Mouse (Mus musculus) midbrain, embryonic 13.5 days (tissue): ENCODE measurements around the gene Susd1. TPM values are rescaled to one million over a fixed set of nuclear protein-coding genes. Genes with fewer than 3 reads are reported as not detected.

ENCODE experiments used
- ATAC-seq: fragments of 200-750 bp; cut with Nextera tagmentation; 2 replicates; pipeline ENCODE4 v1.8.0; 2017; ENCODE audit warnings: mild to moderate bottlenecking, moderate TSS enrichment, moderate library complexity
- H3K27ac ChIP-seq: fragments of 300-500 bp; sonication (generic); 2 replicates; pipeline ENCODE4 v1.5.1; 2015; ENCODE audit warnings: inconsistent platforms, mild to moderate bottlenecking, moderate library complexity
- H3K27me3 ChIP-seq: fragments of 300-500 bp; sonication (generic); 2 replicates; pipeline ENCODE4 v1.6.1; 2015; ENCODE audit warnings: mild to moderate bottlenecking, inconsistent platforms
- H3K36me3 ChIP-seq: fragments of 300-500 bp; sonication (generic); 2 replicates; pipeline ENCODE4 v1.6.1; 2015; ENCODE audit warnings: mild to moderate bottlenecking, inconsistent platforms
- H3K4me1 ChIP-seq: fragments of 300-500 bp; sonication (generic); replicated peaks from 2 replicates; pipeline ENCODE4 v1.6.1; 2015; ENCODE audit warnings: inconsistent platforms
- H3K4me2 ChIP-seq: fragments of 300-500 bp; sonication (generic); replicated peaks from 2 replicates; pipeline ENCODE4 v1.6.1; 2015; ENCODE audit warnings: moderate library complexity, mild to moderate bottlenecking, inconsistent platforms
- H3K4me3 ChIP-seq: fragments of 300-500 bp; sonication (generic); replicated peaks from 2 replicates; pipeline ENCODE4 v1.5.1; 2015; ENCODE audit warnings: mild to moderate bottlenecking, inconsistent platforms
- H3K9ac ChIP-seq: fragments of 300-500 bp; sonication (generic); replicated peaks from 2 replicates; pipeline ENCODE4 v1.6.1; 2015; ENCODE audit warnings: mild to moderate bottlenecking, inconsistent platforms
- H3K9me3 ChIP-seq: fragments of 300-500 bp; sonication (generic); 2 replicates; pipeline ENCODE4 v1.6.1; 2016; ENCODE audit warnings: mild to moderate bottlenecking, inconsistent platforms
- WGBS: fragments of 180-500 bp; shearing (Covaris S2); methylation state at CpG from one replicate; pipeline ENCODE4 v1.1.7; 2015; 5-methylcytosine and 5-hydroxymethylcytosine counted together
- polyA plus RNA-seq: library from polyadenylated mRNA; unstranded; fragments of >200 nt; fragmentation: Nextera tagmentation; extraction: Ambion mirVana; gene quantifications from 2 replicates; pipeline ENCODE4 v1.2.1, GENCODE M21; 2015

Gene Susd1
- 1.1 and 1.4 TPM in 2 replicates for polyA plus RNA-seq

DNA sequence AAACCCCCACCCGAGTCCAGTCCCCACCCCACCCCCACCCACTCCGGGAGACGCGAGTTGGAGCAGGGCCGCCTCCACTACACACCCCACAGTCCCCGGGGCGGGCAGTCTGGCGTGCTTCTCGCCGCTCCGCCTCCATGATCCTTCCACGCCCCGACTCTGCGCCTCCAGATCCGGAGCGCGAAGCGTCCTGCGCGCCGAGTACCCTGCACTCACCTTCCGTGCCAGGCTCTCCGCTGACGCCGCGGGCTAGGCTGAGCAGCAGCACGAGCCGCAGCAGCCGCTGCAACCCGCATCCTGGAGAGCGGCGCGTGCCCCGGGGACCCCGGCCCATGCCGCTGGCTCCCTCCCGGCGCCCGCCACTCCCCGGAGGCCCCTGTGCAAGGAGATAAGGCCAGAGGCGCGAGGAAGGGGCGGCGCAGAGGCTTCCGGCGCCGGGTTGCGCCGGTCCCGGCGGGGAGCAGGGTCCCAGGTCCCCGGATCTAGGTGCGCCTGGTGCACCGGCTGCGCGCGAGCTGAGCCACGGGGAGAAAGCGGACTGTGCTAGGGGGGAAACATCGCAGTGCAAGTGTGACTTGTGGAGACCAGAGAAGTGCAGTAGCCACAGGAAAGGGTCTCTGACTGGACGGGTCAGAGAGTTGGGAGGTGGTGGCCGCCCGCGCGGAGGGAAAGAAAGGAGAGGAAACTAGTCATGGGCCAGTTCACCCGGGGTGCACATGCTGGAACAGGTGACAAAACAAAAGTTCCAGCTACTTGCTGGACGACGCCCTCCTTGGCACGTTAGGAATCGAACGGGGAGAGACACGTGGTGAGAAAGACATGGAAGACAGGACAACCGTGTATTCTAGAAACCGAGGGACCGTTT is at the start of gene Susd1:
Susd1 (minus strand) TSS at position 644 of the 865 bp plus-strand sequence.
- WGBS, result under 1% methylated on average over 74 of the region's 75 CpGs
- Histone ChIP-seq H3K9ac (peak within 1 kb of the TSS; percentile 73), H3K27me3 (peaks cover 42% of the 10 kb centered on the region), H3K4me3 (peak within 1 kb of the TSS; percentile 68), H3K36me3 (no peaks in the 10 kb centered on the region), H3K4me1 (peaks cover 11% of the 10 kb centered on the region), H3K27ac (no peak within 1 kb of the TSS), H3K4me2 (peak within 1 kb of the TSS; percentile 99), H3K9me3 (no peaks in the 10 kb centered on the region)
- ATAC-seq, result peak; percentile 92

DNA sequence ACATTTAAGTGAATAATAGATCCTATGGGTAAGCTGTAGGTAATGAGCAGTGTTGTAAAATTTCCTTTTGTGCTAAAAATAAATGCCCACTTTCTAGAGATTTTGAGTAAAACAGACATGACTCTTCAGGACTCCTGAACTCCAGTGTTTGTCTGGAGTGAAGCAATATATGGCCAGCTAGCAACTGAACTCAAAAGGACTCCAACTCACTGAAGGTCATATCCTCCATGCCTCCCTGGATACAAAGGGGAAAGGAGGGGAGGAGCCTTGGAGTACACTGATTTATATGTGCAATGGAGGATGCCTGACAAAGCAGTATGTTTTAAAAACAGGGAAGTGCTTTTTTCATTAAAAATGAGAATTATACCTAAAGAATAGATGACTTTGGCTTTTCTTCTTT is 32.9 kb upstream of the Susd1 start:
- Histone ChIP-seq H3K9me3 (no peaks in the 10 kb centered on the region), H3K4me3 (no peak overlapping the region), H3K9ac (no peak overlapping the region), H3K27me3 (no peaks in the 10 kb centered on the region), H3K27ac (no peak overlapping the region), H3K4me1 (no peaks in the 10 kb centered on the region), H3K36me3 (no peaks in the 10 kb centered on the region), H3K4me2 (no peak overlapping the region)
- no peak for ATAC-seq

GRCm38 (mm10) chr4:59465449-59465848 is 27.0 kb upstream of the Susd1 start:
- Histone ChIP-seq H3K27me3 (no peaks in the 10 kb centered on the region), H3K4me3 (no peak overlapping the region), H3K4me2 (no peak overlapping the region), H3K27ac (no peak overlapping the region), H3K4me1 (no peaks in the 10 kb centered on the region), H3K36me3 (no peaks in the 10 kb centered on the region), H3K9ac (no peak overlapping the region), H3K9me3 (no peaks in the 10 kb centered on the region)
- WGBS, result 74% methylated on average over 2 of the region's 2 CpGs
- no peak for ATAC-seq

GRCm38 (mm10) chr4:59464661-59465060 is 26.2 kb upstream of the Susd1 start:
- WGBS, result 86% methylated on average over 6 of the region's 6 CpGs
- no peak overlapping the region for H3K27ac ChIP-seq
- H3K27me3 ChIP-seq, result no peaks in the 10 kb centered on the region
- H3K9me3 ChIP-seq, result no peaks in the 10 kb centered on the region
- no peaks in the 10 kb centered on the region for H3K36me3 ChIP-seq
- H3K4me3 ChIP-seq, result no peak overlapping the region
- H3K4me1 ChIP-seq, result no peaks in the 10 kb centered on the region
- H3K4me2 ChIP-seq, result no peak overlapping the region
- no peak overlapping the region for H3K9ac ChIP-seq
- ATAC-seq, result no peak

DNA sequence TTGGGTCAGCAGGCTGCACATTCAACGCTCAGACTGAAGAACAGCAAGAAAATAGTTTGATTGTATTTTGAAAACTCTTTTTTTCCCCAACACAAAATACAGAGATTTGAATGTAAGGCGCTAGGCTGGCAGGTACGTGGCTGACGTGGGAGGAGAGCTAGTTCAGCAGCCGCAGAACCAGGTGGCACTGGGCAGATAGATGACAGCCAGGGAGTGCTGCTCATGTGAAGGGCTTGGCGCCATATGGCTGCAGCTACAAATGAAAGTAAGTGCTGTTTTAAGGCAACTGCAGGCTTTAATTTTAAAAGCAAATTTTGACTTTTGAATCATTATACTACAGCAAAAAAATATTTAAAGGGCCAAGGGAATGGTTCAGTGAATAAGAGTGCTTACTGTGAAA is 24.1 kb upstream of the Susd1 start:
- Histone ChIP-seq H3K9ac (no peak overlapping the region), H3K4me3 (no peak overlapping the region), H3K4me2 (no peak overlapping the region), H3K36me3 (no peaks in the 10 kb centered on the region), H3K27ac (no peak overlapping the region), H3K27me3 (no peaks in the 10 kb centered on the region), H3K9me3 (no peaks in the 10 kb centered on the region), H3K4me1 (no peaks in the 10 kb centered on the region)
- no peak for ATAC-seq
- 89% methylated on average over 6 of the region's 6 CpGs for WGBS

- H3K27me3 ChIP-seq, result no peaks in the 10 kb centered on the region
Observed at GRCm38 (mm10) chr4:59461116-59461727, 22.8 kb upstream of the Susd1 start.

GRCm38 (mm10) chr4:59459216-59459955 is 21.0 kb upstream of the Susd1 start:
- H3K36me3 ChIP-seq, result no peaks in the 10 kb centered on the region
- H3K4me1 ChIP-seq, result no peaks in the 10 kb centered on the region
- no peaks in the 10 kb centered on the region for H3K9me3 ChIP-seq
- H3K9ac ChIP-seq, result no peak overlapping the region
- H3K27ac ChIP-seq, result no peak overlapping the region
- H3K4me2 ChIP-seq, result no peak overlapping the region
- H3K27me3 ChIP-seq, result no peaks in the 10 kb centered on the region
- WGBS, result 88% methylated on average over 13 of the region's 13 CpGs
- ATAC-seq, result no peak
- H3K4me3 ChIP-seq, result no peak overlapping the region

More at GRCm38 (mm10) chr4:59461116-59461727, 22.8 kb upstream of the Susd1 start:
- Histone ChIP-seq H3K9me3 (no peaks in the 10 kb centered on the region), H3K27ac (no peak overlapping the region), H3K4me1 (no peaks in the 10 kb centered on the region), H3K4me3 (no peak overlapping the region), H3K4me2 (no peak overlapping the region), H3K9ac (no peak overlapping the region), H3K36me3 (no peaks in the 10 kb centered on the region)
- 89% methylated on average over 11 of the region's 11 CpGs for WGBS
- ATAC-seq, result no peak

DNA sequence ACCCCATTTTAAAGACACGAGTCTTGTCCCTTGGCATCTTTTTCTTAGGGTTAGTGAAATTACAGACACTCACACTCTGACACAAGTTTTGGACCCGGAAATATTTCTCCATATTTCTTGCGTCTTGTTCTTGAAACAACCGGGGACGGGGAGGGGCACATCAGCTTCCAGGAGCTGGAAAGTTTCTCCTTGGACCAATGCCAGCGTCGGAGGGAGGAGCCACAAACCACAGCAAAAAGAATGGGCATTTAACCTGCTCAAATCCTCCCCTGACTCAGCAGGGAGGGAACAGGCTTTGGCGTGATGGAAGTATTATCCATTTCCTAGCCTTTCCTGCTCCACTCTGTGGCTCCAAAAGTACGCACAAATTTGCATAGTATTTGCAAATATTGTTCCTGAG is 19.5 kb upstream of the Susd1 start:
- Histone ChIP-seq H3K9ac (no peak overlapping the region), H3K4me1 (no peaks in the 10 kb centered on the region), H3K9me3 (no peaks in the 10 kb centered on the region), H3K36me3 (no peaks in the 10 kb centered on the region), H3K27me3 (no peaks in the 10 kb centered on the region), H3K4me2 (no peak overlapping the region), H3K27ac (no peak overlapping the region), H3K4me3 (no peak overlapping the region)
- 40% methylated on average over 9 of the region's 9 CpGs for WGBS
- no peak for ATAC-seq

DNA sequence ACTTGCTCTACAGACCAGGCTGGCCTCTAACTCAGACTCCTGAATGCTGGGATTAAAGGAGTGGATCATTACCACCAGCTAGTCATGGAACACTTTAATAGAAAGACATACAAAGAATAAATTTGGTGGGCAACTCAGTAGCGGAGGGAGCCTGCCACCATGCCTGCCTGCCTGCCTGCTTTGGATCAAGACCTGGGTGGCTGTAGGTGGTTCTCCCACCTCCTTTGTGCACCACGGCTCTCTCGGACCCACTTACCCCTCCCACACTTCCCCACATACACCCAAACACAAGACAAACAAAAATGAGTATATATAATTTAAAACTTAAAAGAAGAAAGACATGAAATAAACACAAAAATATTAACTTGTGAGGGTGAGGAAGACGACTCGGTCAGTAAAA is 18.7 kb upstream of the Susd1 start:
- H3K4me3 ChIP-seq, result no peak overlapping the region
- no peaks in the 10 kb centered on the region for H3K9me3 ChIP-seq
- H3K4me2 ChIP-seq, result no peak overlapping the region
- no peak for ATAC-seq
- no peaks in the 10 kb centered on the region for H3K4me1 ChIP-seq
- H3K9ac ChIP-seq, result no peak overlapping the region
- no peak overlapping the region for H3K27ac ChIP-seq
- WGBS, result 88% methylated on average over 5 of the region's 5 CpGs
- no peaks in the 10 kb centered on the region for H3K36me3 ChIP-seq
- no peaks in the 10 kb centered on the region for H3K27me3 ChIP-seq

DNA sequence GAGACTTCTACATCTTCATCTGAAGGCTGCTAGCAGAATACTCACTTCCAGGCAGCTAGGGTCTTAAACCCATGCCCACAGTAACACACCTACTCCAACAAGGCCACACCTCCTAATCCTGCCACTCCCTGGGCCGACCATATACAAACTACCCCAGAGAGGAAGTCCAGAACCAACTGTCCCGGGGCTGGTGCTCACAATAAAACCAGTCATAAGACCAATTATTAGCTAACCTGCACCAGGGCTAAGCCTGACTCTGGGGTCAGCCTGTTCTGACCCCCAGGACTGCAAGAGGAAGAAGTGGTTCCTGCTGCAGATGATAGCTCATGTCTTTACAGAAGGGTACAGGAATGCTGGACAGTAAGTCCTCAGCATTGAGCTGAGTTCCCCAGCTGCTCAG is 17.0 kb upstream of the Susd1 start:
- Histone ChIP-seq H3K4me2 (no peak overlapping the region), H3K9ac (no peak overlapping the region), H3K27me3 (no peaks in the 10 kb centered on the region), H3K4me1 (no peaks in the 10 kb centered on the region), H3K27ac (no peak overlapping the region), H3K36me3 (no peaks in the 10 kb centered on the region), H3K9me3 (no peaks in the 10 kb centered on the region), H3K4me3 (no peak overlapping the region)
- WGBS, result 75% methylated on average over 2 of the region's 2 CpGs
- no peak for ATAC-seq

- H3K9ac ChIP-seq, result no peak overlapping the region
- no peaks in the 10 kb centered on the region for H3K27me3 ChIP-seq
- no peaks in the 10 kb centered on the region for H3K4me1 ChIP-seq
- no peaks in the 10 kb centered on the region for H3K36me3 ChIP-seq
- WGBS, result 85% methylated on average over 3 of the region's 3 CpGs
- no peak overlapping the region for H3K4me2 ChIP-seq
- no peak overlapping the region for H3K27ac ChIP-seq
- ATAC-seq, result no peak
- H3K9me3 ChIP-seq, result no peaks in the 10 kb centered on the region
- H3K4me3 ChIP-seq, result no peak overlapping the region
Observed at GRCm38 (mm10) chr4:59454046-59454445, 15.6 kb upstream of the Susd1 start.

- H3K4me3 ChIP-seq, result no peak overlapping the region
- H3K27ac ChIP-seq, result no peak overlapping the region
- H3K4me1 ChIP-seq, result no peaks in the 10 kb centered on the region
- H3K4me2 ChIP-seq, result no peak overlapping the region
- 89% methylated on average over 8 of the region's 8 CpGs for WGBS
- no peaks in the 10 kb centered on the region for H3K9me3 ChIP-seq
- H3K36me3 ChIP-seq, result no peaks in the 10 kb centered on the region
- no peak overlapping the region for H3K9ac ChIP-seq
- no peak for ATAC-seq
- no peaks in the 10 kb centered on the region for H3K27me3 ChIP-seq
Observed at GRCm38 (mm10) chr4:59452503-59452933, 14.1 kb upstream of the Susd1 start.
